Mouse (Mus musculus): ENCODE measurements around the gene Cpne4. TPM values are rescaled to one million over a fixed set of nuclear protein-coding genes. Genes with fewer than 3 reads are reported as not detected.

The Cpne4 gene
- total and polyA plus RNA-seq, 3 experiments, result not detected

GRCm38 (mm10) chr9:104652691-104653261 is 105.7 kb downstream of the Cpne4 start:
- dilution Hi-C loops (cut with MboI; ENCODE audit: extremely low pct_ligation_motif_present, extremely low pct_unique_long_range_greater_than_20kb, low sequenced_read_pairs), result no loop called here
- no peak for DNase-seq (ENCODE audit: extremely low read depth)
- H3K4me3 ChIP-seq (replicated peaks in 1 of 3; ENCODE audit: low read depth in 2 of 3, low read length in 2 of 3, poor library complexity in 1 of 3), result no peak overlapping the region

GRCm38 (mm10) chr9:104659758-104660157 is 112.7 kb downstream of the Cpne4 start:
- Histone ChIP-seq H3K4me1 (ENCODE audit: control insufficient read depth in 1 of 2, insufficient read depth in 2 of 2) (no peaks in the 10 kb centered on the region), H3K79me2 (replicated peaks; ENCODE audit: control insufficient read depth, extremely low read depth, insufficient read depth, poor library complexity, severe bottlenecking) (no peaks in the 10 kb centered on the region), H3K4me3 (replicated peaks in 1 of 3; ENCODE audit: low read depth in 2 of 3, low read length in 2 of 3, poor library complexity in 1 of 3) (no peak overlapping the region), H3K9me3 (replicated peaks; ENCODE audit: low read length) (no peaks in the 10 kb centered on the region), H3K36me3 (replicated peaks in 1 of 2; ENCODE audit: control insufficient read depth in 1 of 2, insufficient read depth in 1 of 2, low read length in 1 of 2) (no peaks in the 10 kb centered on the region), H3K27me3 (replicated peaks) (peaks cover 11% of the 10 kb centered on the region), H3K4me2 (ENCODE audit: insufficient read depth, low read depth, poor library complexity, severe bottlenecking) (no peak overlapping the region), H3K9ac (ENCODE audit: insufficient read depth, low read depth) (no peak overlapping the region), H3K27ac (ENCODE audit: insufficient read depth, low read depth) (no peak overlapping the region)
- no peak for TF ChIP-seq MXI1 (IDR thresholded peaks at IDR 0.05; ENCODE audit: low read depth, low read length)
- no peak for TF ChIP-seq POLR2AphosphoS2 (IDR thresholded peaks at IDR 0.05; ENCODE audit: low read depth, low read length)
- no peak for TF ChIP-seq TBP (conservative IDR thresholded peaks at IDR 0.05; ENCODE audit: low read depth, low read length)
- TF ChIP-seq GABPA (IDR thresholded peaks at IDR 0.05; ENCODE audit: insufficient replicate concordance, low read depth, low read length), result no peak
- TF ChIP-seq POLR2A (IDR thresholded peaks at IDR 0.05; ENCODE audit: low read depth, low read length), result no peak
- no peak for TF ChIP-seq MAZ (IDR thresholded peaks at IDR 0.05; ENCODE audit: low read depth, low read length)
- TF ChIP-seq EP300 (IDR thresholded peaks at IDR 0.05; ENCODE audit: low read length), result no peak
- TF ChIP-seq BHLHE40 (IDR thresholded peaks at IDR 0.05; ENCODE audit: low read depth, low read length), result no peak
- TF ChIP-seq NELFE (IDR thresholded peaks at IDR 0.05; ENCODE audit: low read depth, low read length), result no peak
- TF ChIP-seq KAT2A (IDR thresholded peaks at IDR 0.05; ENCODE audit: insufficient replicate concordance, low read length), result no peak
- no peak for TF ChIP-seq ELF1 (IDR thresholded peaks at IDR 0.05; ENCODE audit: low read depth, low read length)
- no peak for TF ChIP-seq ZNF384 (IDR thresholded peaks at IDR 0.05; ENCODE audit: low read depth, low read length)
- no peak for TF ChIP-seq MEF2A (IDR thresholded peaks at IDR 0.05; ENCODE audit: borderline replicate concordance, low read depth, low read length)
- no peak for TF ChIP-seq CHD2 (IDR thresholded peaks at IDR 0.05; ENCODE audit: low read length)
- no peak for TF ChIP-seq ZMIZ1 (IDR thresholded peaks at IDR 0.05; ENCODE audit: low read depth, low read length)
- DNase-seq (ENCODE audit: extremely low read depth), result no peak
- dilution Hi-C loops (cut with MboI; ENCODE audit: extremely low pct_ligation_motif_present, extremely low pct_unique_long_range_greater_than_20kb, low sequenced_read_pairs) (no loop called here), in situ Hi-C loops (cut with MboI; ENCODE audit: low pct_ligation_motif_present, low pct_unique_long_range_greater_than_20kb, low sequenced_read_pairs) (no loop called here)

More at GRCm38 (mm10) chr9:104652691-104653261, 105.7 kb downstream of the Cpne4 start:
- H3K4me1 ChIP-seq (ENCODE audit: control insufficient read depth in 1 of 2, insufficient read depth in 2 of 2), result no peaks in the 10 kb centered on the region
- peaks cover 26% of the 10 kb centered on the region for H3K27me3 ChIP-seq (replicated peaks)
- H3K27ac ChIP-seq (ENCODE audit: insufficient read depth, low read depth), result no peak overlapping the region
- H3K9ac ChIP-seq (ENCODE audit: insufficient read depth, low read depth), result no peak overlapping the region
- in situ Hi-C loops (cut with MboI; ENCODE audit: low pct_ligation_motif_present, low pct_unique_long_range_greater_than_20kb, low sequenced_read_pairs), result no loop called here
- H3K36me3 ChIP-seq (replicated peaks in 1 of 2; ENCODE audit: control insufficient read depth in 1 of 2, insufficient read depth in 1 of 2, low read length in 1 of 2), result no peaks in the 10 kb centered on the region
- no peak overlapping the region for H3K4me2 ChIP-seq (ENCODE audit: insufficient read depth, low read depth, poor library complexity, severe bottlenecking)
- H3K9me3 ChIP-seq (replicated peaks; ENCODE audit: low read length), result no peaks in the 10 kb centered on the region
- no peaks in the 10 kb centered on the region for H3K79me2 ChIP-seq (replicated peaks; ENCODE audit: control insufficient read depth, extremely low read depth, insufficient read depth, poor library complexity, severe bottlenecking)
- TF ChIP-seq BHLHE40 (IDR thresholded peaks at IDR 0.05; ENCODE audit: low read depth, low read length), result no peak
